Mouse (Mus musculus) forebrain, embryonic 13.5 days (tissue): ENCODE data around the gene Nppc. TPM values are rescaled to one million over a fixed set of nuclear protein-coding genes. Genes with fewer than 3 reads are reported as not detected.

Experiments used
- ATAC-seq: fragments of 200-750 bp; cut with Nextera tagmentation; 2 replicates; pipeline ENCODE4 v1.8.0; 2017
- H3K27ac ChIP-seq: fragments of 300-500 bp; sonication (generic); 2 replicates; pipeline ENCODE4 v1.5.1; 2015; ENCODE audit warnings: inconsistent platforms, mild to moderate bottlenecking, moderate library complexity
- H3K27me3 ChIP-seq: fragments of 300-500 bp; sonication (generic); 2 replicates; pipeline ENCODE4 v1.6.1; 2015; ENCODE audit warnings: mild to moderate bottlenecking, inconsistent platforms
- H3K36me3 ChIP-seq: fragments of 300-500 bp; sonication (generic); 2 replicates; pipeline ENCODE4 v1.6.1; 2015; ENCODE audit warnings: mild to moderate bottlenecking, inconsistent platforms; ENCODE audit not compliant: poor library complexity, severe bottlenecking
- H3K4me1 ChIP-seq: fragments of 300-500 bp; sonication (generic); 2 replicates; pipeline ENCODE4 v1.6.1; 2015; ENCODE audit warnings: inconsistent platforms
- H3K4me2 ChIP-seq: fragments of 300-500 bp; sonication (generic); 2 replicates; pipeline ENCODE4 v1.6.1; 2015; ENCODE audit warnings: inconsistent platforms, mild to moderate bottlenecking, moderate library complexity
- H3K4me3 ChIP-seq: fragments of 300-500 bp; sonication (generic); 2 replicates; pipeline ENCODE4 v1.5.1; 2015; ENCODE audit warnings: mild to moderate bottlenecking, inconsistent platforms
- H3K9ac ChIP-seq: fragments of 300-500 bp; sonication (generic); 2 replicates; pipeline ENCODE4 v1.6.1; 2015; ENCODE audit warnings: mild to moderate bottlenecking, inconsistent platforms
- H3K9me3 ChIP-seq: fragments of 300-500 bp; sonication (generic); replicated peaks from 2 replicates; pipeline ENCODE4 v1.6.1; 2016; ENCODE audit warnings: inconsistent platforms
- WGBS: fragments of 180-500 bp; shearing (Covaris S2); methylation state at CpG from one replicate; pipeline ENCODE4 v1.1.7; 2015; 5-methylcytosine and 5-hydroxymethylcytosine counted together
- microRNA-seq: library from miRNA; unstranded; fragments of <30 nt; microRNA quantifications from one replicate; pipeline ENCODE4, GENCODE M21; 2016
- polyA plus RNA-seq: library from polyadenylated mRNA; unstranded; fragments of >200 nt; fragmentation: Nextera tagmentation; extraction: Ambion mirVana; gene quantifications from 2 replicates; pipeline ENCODE4 v1.2.1, GENCODE M21; 2015

Nppc gene
- polyA plus RNA-seq, 1 experiment from 2014 or later = 2.6 TPM

GRCm38 (mm10) chr1:86618454-86619125 lies 51.8 kb downstream of the Nppc start:
- ATAC-seq = peak; percentile 61; the same call in 1 of the 2 replicates
- H3K36me3 ChIP-seq = no peaks in the 10 kb centered on the region
- 60% methylated on average over 10 of the region's 10 CpGs for WGBS
- H3K27ac ChIP-seq = no peak overlapping the region
- H3K4me1 ChIP-seq = no peaks in the 10 kb centered on the region
- H3K4me2 ChIP-seq = no peak overlapping the region
- no peak overlapping the region for H3K4me3 ChIP-seq
- no peaks in the 10 kb centered on the region for H3K9me3 ChIP-seq
- H3K9ac ChIP-seq = no peak overlapping the region
- H3K27me3 ChIP-seq = no peaks in the 10 kb centered on the region

Small RNA genes lying within 50 kb of the gene (microRNA-seq; reads per million reads assigned to microRNA genes)
- not detected for gene Gm22955

Other genes starting within 250 kb of the Nppc start
- 0.14 TPM in 1 of 2 replicates, not detected in the other for gene Nmur1, start 244.3 kb downstream of the Nppc start, polyA plus RNA-seq
- not detected in 2 replicates for gene Tex44, start 244.2 kb downstream of the Nppc start, polyA plus RNA-seq
- 2,754 and 3,239 TPM in 2 replicates for gene Ptma, start 143.8 kb downstream of the Nppc start, polyA plus RNA-seq
- 78.5 and 84.4 TPM in 2 replicates for gene Pde6d, start 87.9 kb downstream of the Nppc start, polyA plus RNA-seq
- gene Cops7b, start 87.7 kb downstream of the Nppc start, polyA plus RNA-seq = 60.5 and 64.7 TPM in 2 replicates
- 35.8 and 39.2 TPM in 2 replicates for gene Dis3l2, start 33.2 kb upstream of the Nppc start, polyA plus RNA-seq